Mouse (Mus musculus) heart, embryonic 13.5 days (tissue): ENCODE results near the gene Gm49325. TPM values are rescaled to one million over a fixed set of nuclear protein-coding genes. Genes with fewer than 3 reads are reported as not detected.

Experiments
- ATAC-seq: fragments of 200-750 bp; cut with Nextera tagmentation; 2 replicates; pipeline ENCODE4 v1.8.0; 2017; ENCODE audit warnings: moderate TSS enrichment; ENCODE audit not compliant: insufficient number of reproducible peaks, low FRiP score, low TSS enrichment; ENCODE audit errors: extremely low read depth
- H3K27ac ChIP-seq: fragments of 300-500 bp; sonication (generic); replicated peaks from 2 replicates; pipeline ENCODE4 v1.5.1; 2015; ENCODE audit warnings: moderate library complexity, mild to moderate bottlenecking, inconsistent platforms
- H3K27me3 ChIP-seq: fragments of 300-500 bp; sonication (generic); replicated peaks from 2 replicates; pipeline ENCODE4 v1.6.1; 2015; ENCODE audit warnings: mild to moderate bottlenecking, inconsistent platforms
- H3K36me3 ChIP-seq: fragments of 300-500 bp; sonication (generic); 2 replicates; pipeline ENCODE4 v1.6.1; 2015; ENCODE audit warnings: mild to moderate bottlenecking, inconsistent platforms
- H3K4me1 ChIP-seq: fragments of 300-500 bp; sonication (generic); 2 replicates; pipeline ENCODE4 v1.6.1; 2015; ENCODE audit warnings: inconsistent platforms
- H3K4me2 ChIP-seq: fragments of 300-500 bp; sonication (generic); 2 replicates; pipeline ENCODE4 v1.6.1; 2015; ENCODE audit warnings: inconsistent platforms, mild to moderate bottlenecking, moderate library complexity
- H3K4me3 ChIP-seq: fragments of 300-500 bp; sonication (generic); 2 replicates; pipeline ENCODE4 v1.5.1; 2015; ENCODE audit warnings: moderate library complexity, mild to moderate bottlenecking, inconsistent platforms
- H3K9ac ChIP-seq: fragments of 300-500 bp; sonication (generic); 2 replicates; pipeline ENCODE4 v1.6.1; 2015; ENCODE audit warnings: inconsistent platforms, mild to moderate bottlenecking, moderate library complexity
- H3K9me3 ChIP-seq: fragments of 300-500 bp; sonication (generic); 2 replicates; pipeline ENCODE4 v1.6.1; 2016; ENCODE audit warnings: inconsistent platforms
- WGBS: fragments of 180-500 bp; shearing (Covaris S2); methylation state at CpG from one replicate; pipeline ENCODE4 v1.1.7; 2015; ENCODE audit warnings: mixed read lengths; 5-methylcytosine and 5-hydroxymethylcytosine counted together
- polyA plus RNA-seq: library from polyadenylated mRNA; unstranded; fragments of >200 nt; fragmentation: Nextera tagmentation; extraction: Ambion mirVana; gene quantifications from 2 replicates; pipeline ENCODE4 v1.2.1, GENCODE M21; 2015

Gm49325 gene
- polyA plus RNA-seq, 1 experiment from 2014 or later = not detected

GRCm38 (mm10) chr10:77589749-77590148 lies 16.2 kb upstream of the Gm49325 start:
- no peaks in the 10 kb centered on the region for H3K9me3 ChIP-seq
- WGBS = 73% methylated on average over 8 of the region's 8 CpGs
- ATAC-seq = no peak
- peaks cover 55% of the 10 kb centered on the region for H3K4me1 ChIP-seq
- H3K4me2 ChIP-seq = peak overlapping the region; percentile 2; the same call in 1 of the 2 replicates
- no peak overlapping the region for H3K4me3 ChIP-seq
- H3K27ac ChIP-seq = peak overlapping the region; percentile 74
- peaks cover 79% of the 10 kb centered on the region for H3K36me3 ChIP-seq
- H3K9ac ChIP-seq = no peak overlapping the region
- H3K27me3 ChIP-seq = no peaks in the 10 kb centered on the region

DNA sequence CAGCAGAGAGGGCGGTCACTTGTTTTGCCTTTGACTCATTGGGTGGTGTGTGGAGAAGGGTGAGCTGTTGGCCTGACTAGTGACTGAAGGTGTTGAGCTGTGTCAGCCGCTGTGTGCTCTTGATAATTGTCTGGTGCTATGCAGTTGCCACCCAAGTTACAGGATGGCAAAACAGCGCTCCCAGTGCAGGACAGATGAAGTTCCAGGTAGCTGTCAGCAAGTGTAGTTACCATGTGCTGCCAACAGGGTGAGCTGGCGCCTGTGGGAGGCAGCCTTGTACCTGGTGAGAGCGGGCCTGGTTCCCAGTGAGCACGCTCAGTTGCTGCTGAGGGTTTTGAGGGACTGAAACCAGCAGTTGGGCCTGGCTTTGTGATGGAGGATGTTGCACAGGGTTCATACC lies 15.2 kb upstream of the Gm49325 start:
- peak overlapping the region; percentile 74; the same call in 1 of the 2 replicates for H3K27ac ChIP-seq
- WGBS = 41% methylated on average over 6 of the region's 6 CpGs
- peaks cover 90% of the 10 kb centered on the region for H3K36me3 ChIP-seq

GRCm38 (mm10) chr10:77591546-77591945 lies 14.5 kb upstream of the Gm49325 start:
- H3K36me3 ChIP-seq = peaks cover 91% of the 10 kb centered on the region
- H3K4me1 ChIP-seq = peaks cover 46% of the 10 kb centered on the region
- H3K27me3 ChIP-seq = no peaks in the 10 kb centered on the region
- ATAC-seq = no peak
- no peaks in the 10 kb centered on the region for H3K9me3 ChIP-seq
- H3K27ac ChIP-seq = 0 out of 2 replicates have a peak overlapping the region, but pooled peaks have one; percentile 17
- H3K4me3 ChIP-seq = no peak overlapping the region
- WGBS = 74% methylated on average over 6 of the region's 6 CpGs
- H3K4me2 ChIP-seq = no peak overlapping the region
- peak overlapping the region; percentile 14; the same call in 1 of the 2 replicates for H3K9ac ChIP-seq

More for the DNA sequence above, 15.2 kb upstream of the Gm49325 start:
- Histone ChIP-seq H3K4me1 (peaks cover 52% of the 10 kb centered on the region), H3K4me3 (no peak overlapping the region), H3K4me2 (no peak overlapping the region), H3K27me3 (no peaks in the 10 kb centered on the region), H3K9ac (peak overlapping the region; percentile 6; the same call in 1 of the 2 replicates), H3K9me3 (no peaks in the 10 kb centered on the region)
- ATAC-seq = 0 out of 2 replicates have a peak, but pooled peaks have one; percentile 35

GRCm38 (mm10) chr10:77596060-77596459 lies 9.9 kb upstream of the Gm49325 start:
- H3K27ac ChIP-seq = no peak overlapping the region
- peaks cover 83% of the 10 kb centered on the region for H3K36me3 ChIP-seq
- H3K4me2 ChIP-seq = no peak overlapping the region
- H3K4me3 ChIP-seq = no peak overlapping the region
- H3K9ac ChIP-seq = no peak overlapping the region
- H3K9me3 ChIP-seq = no peaks in the 10 kb centered on the region
- WGBS = 81% methylated on average over 2 of the region's 2 CpGs
- ATAC-seq = no peak
- H3K27me3 ChIP-seq = no peaks in the 10 kb centered on the region
- H3K4me1 ChIP-seq = peaks cover 18% of the 10 kb centered on the region

GRCm38 (mm10) chr10:77603021-77603420 lies 3.0 kb upstream of the Gm49325 start:
- 61% methylated on average over 4 of the region's 4 CpGs for WGBS
- H3K9me3 ChIP-seq = no peaks in the 10 kb centered on the region
- no peak overlapping the region for H3K9ac ChIP-seq
- H3K36me3 ChIP-seq = peaks cover 24% of the 10 kb centered on the region
- no peak for ATAC-seq
- H3K4me2 ChIP-seq = no peak overlapping the region
- no peak overlapping the region for H3K4me3 ChIP-seq
- H3K4me1 ChIP-seq = peaks cover 42% of the 10 kb centered on the region
- no peaks in the 10 kb centered on the region for H3K27me3 ChIP-seq
- H3K27ac ChIP-seq = no peak overlapping the region

GRCm38 (mm10) chr10:77604111-77604510 lies 1.9 kb upstream of the Gm49325 start:
- no peak for ATAC-seq
- 90% methylated on average over 6 of the region's 6 CpGs for WGBS
- Histone ChIP-seq H3K27me3 (no peaks in the 10 kb centered on the region), H3K4me2 (no peak overlapping the region), H3K36me3 (peaks cover 21% of the 10 kb centered on the region), H3K27ac (peak overlapping the region; percentile 98; the same call in 1 of the 2 replicates), H3K9ac (no peak overlapping the region), H3K4me3 (no peak overlapping the region), H3K9me3 (no peaks in the 10 kb centered on the region), H3K4me1 (peaks cover 38% of the 10 kb centered on the region)

DNA sequence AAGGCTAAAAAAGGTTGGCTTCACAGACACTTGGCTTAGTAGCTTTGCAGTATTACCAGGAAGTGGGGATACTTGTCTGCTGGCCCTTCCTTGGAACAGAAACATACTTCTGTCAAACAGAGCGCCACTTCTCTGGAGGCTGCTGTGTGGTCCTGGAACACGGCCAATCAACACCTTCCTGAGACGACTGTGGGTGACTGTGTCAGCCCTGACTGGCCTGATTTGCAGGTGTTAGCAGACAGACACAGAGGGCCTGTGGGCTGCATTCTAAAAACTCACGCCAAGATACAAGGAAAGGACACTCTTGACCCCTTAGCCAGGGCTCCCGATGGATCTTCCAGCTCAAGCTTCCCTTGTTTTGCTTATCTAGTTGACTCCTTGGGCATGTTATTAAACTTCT lies 1.0 kb upstream of the Gm49325 start:
- no peaks in the 10 kb centered on the region for H3K9me3 ChIP-seq
- H3K9ac ChIP-seq = no peak overlapping the region
- no peak overlapping the region; the same call in 1 of the 2 replicates for H3K4me2 ChIP-seq
- H3K4me3 ChIP-seq = no peak overlapping the region
- H3K27me3 ChIP-seq = no peaks in the 10 kb centered on the region
- no peak for ATAC-seq
- H3K4me1 ChIP-seq = peaks cover 33% of the 10 kb centered on the region
- peaks cover 25% of the 10 kb centered on the region for H3K36me3 ChIP-seq
- 41% methylated on average over 5 of the region's 5 CpGs for WGBS
- peak overlapping the region; percentile 98 for H3K27ac ChIP-seq

- Histone ChIP-seq H3K27me3 (no peaks in the 10 kb centered on the region), H3K9ac (peak overlapping the region; percentile 92), H3K36me3 (peaks cover 26% of the 10 kb centered on the region), H3K4me3 (peak overlapping the region; percentile 72), H3K27ac (peak overlapping the region; percentile 98), H3K4me2 (peak overlapping the region; percentile 97), H3K4me1 (peaks cover 36% of the 10 kb centered on the region), H3K9me3 (no peaks in the 10 kb centered on the region)
- WGBS = 10% methylated on average over 1 of the region's 1 CpGs
- ATAC-seq = no peak
Observed at GRCm38 (mm10) chr10:77605368-77605767, 629 bp upstream of the Gm49325 start.

GRCm38 (mm10) chr10:77606855-77607254 lies 858 bp downstream of the Gm49325 start:
- H3K4me1 ChIP-seq = peaks cover 37% of the 10 kb centered on the region
- no peak for ATAC-seq
- H3K4me3 ChIP-seq = peak overlapping the region; percentile 72
- peak overlapping the region; percentile 97 for H3K4me2 ChIP-seq
- 32% methylated on average over 7 of the region's 7 CpGs for WGBS
- H3K36me3 ChIP-seq = peaks cover 41% of the 10 kb centered on the region
- H3K9ac ChIP-seq = peak overlapping the region; percentile 92
- peak overlapping the region; percentile 98 for H3K27ac ChIP-seq
- no peaks in the 10 kb centered on the region for H3K27me3 ChIP-seq
- H3K9me3 ChIP-seq = no peaks in the 10 kb centered on the region

DNA sequence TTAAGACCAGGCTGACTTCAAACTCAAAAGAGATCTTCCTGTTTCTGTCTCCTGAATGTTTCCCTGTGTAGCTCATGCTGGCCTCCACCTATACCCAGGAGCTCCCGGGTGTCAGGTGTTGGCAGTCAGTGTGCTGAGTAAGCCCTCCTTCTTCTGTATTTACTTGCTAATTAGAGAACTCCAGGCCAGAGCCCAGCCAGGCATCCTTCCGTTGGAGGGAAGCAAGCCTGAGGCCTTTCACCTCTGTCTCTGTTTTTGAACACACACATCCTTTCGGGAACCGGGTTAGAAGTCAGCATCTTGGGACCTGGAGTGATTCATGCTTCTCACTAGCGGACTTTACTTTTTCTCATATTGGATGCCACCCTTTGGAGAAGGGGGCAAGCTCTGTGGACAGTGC lies 1.4 kb downstream of the Gm49325 start:
- peaks cover 46% of the 10 kb centered on the region for H3K36me3 ChIP-seq
- H3K4me2 ChIP-seq = peak overlapping the region; percentile 97
- H3K27me3 ChIP-seq = no peaks in the 10 kb centered on the region
- no peak for ATAC-seq
- peak overlapping the region; percentile 92 for H3K9ac ChIP-seq
- H3K9me3 ChIP-seq = no peaks in the 10 kb centered on the region
- 58% methylated on average over 5 of the region's 5 CpGs for WGBS
- H3K4me1 ChIP-seq = peaks cover 37% of the 10 kb centered on the region
- H3K27ac ChIP-seq = no peak overlapping the region
- peak overlapping the region; percentile 72 for H3K4me3 ChIP-seq

- Histone ChIP-seq H3K27me3 (no peaks in the 10 kb centered on the region), H3K4me1 (peaks cover 43% of the 10 kb centered on the region), H3K4me3 (no peak overlapping the region), H3K9ac (no peak overlapping the region), H3K4me2 (no peak overlapping the region), H3K27ac (no peak overlapping the region), H3K9me3 (no peaks in the 10 kb centered on the region), H3K36me3 (peaks cover 55% of the 10 kb centered on the region)
- ATAC-seq = no peak
- WGBS = 93% methylated on average over 8 of the region's 8 CpGs
Observed at GRCm38 (mm10) chr10:77608589-77608988, 2.6 kb downstream of the Gm49325 start.

DNA sequence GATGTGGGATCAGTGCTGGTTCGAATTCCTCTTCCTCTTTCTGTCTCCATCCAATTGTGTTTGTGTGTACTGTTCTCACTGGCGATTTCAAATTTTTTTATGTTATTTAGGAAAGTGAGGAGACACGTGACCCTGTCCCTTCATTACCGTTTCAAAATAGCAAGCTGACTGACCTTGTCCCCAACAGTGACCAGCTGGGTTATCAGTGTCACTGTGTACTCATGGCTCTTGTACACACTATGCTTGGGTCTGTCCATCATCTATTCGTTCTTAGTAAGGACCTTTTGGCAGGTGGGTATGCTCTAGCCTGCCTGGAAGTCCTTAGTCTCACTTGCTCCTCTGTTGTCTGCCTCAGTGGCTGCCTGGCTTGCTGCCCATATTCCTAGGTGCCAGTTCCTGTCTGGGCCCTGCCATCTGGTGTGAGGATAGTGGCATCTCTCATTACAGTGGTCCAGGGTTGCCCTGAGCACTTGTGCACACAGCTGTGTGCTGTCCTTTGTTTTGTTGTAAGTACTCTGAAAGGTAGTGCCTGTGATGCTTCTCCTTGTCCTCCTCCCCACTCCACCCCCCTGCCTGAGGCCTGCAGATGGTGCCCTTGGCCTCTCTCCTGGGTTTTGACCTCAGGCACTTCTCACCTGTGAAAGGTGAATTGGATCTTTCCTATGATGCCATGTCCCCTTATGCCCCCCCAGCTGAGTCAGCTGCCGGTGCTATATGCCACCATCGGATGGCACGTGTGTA lies 4.4 kb downstream of the Gm49325 start:
- ATAC-seq = no peak
- 83% methylated on average over 8 of the region's 8 CpGs for WGBS
- H3K4me1 ChIP-seq = peaks cover 35% of the 10 kb centered on the region
- H3K9me3 ChIP-seq = no peaks in the 10 kb centered on the region
- H3K9ac ChIP-seq = no peak overlapping the region
- H3K4me2 ChIP-seq = no peak overlapping the region
- peaks cover 72% of the 10 kb centered on the region for H3K36me3 ChIP-seq
- no peaks in the 10 kb centered on the region for H3K27me3 ChIP-seq
- no peak overlapping the region for H3K4me3 ChIP-seq
- H3K27ac ChIP-seq = no peak overlapping the region
